Mouse (Mus musculus) thymus, postnatal 36 days (tissue): ENCODE results near the gene Gm3594.
"Not testable (repeated sequence)": the region's sequence is repeated elsewhere in the genome, so short reads cannot be mapped to it uniquely, and the experiment has no call there.

Experiments
- DNase-seq, 2 experiments: peaks; one replicate each; pipeline ENCODE4 v3.0.0; 2022; ENCODE audit warnings: mixed read lengths in 2 of 2

Gene Gm3594

DNA sequence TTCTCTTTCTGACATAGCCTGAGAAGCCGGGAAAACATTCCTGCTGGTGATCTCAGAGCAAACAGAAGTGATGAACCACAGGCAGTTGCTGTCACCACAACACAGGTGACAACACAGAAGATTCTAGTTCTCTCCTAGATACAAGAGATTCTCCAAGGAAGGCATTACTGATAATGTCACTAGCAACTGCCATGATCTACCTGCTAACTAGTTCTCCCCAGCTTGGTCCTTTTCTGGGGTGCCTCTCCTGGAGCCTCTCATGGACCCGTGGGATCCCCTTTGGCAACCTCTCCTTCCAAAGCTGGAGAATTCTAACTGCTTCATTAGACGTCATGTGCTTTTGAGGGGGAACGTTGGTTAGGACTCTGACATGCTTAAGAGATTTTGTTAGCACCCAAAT, at the start of gene Gm3594:
TSS of gene Gm3594 (minus strand) at position 101 of the 400 bp plus-strand sequence.
- not testable (repeated sequence) for DNase-seq

GRCm38 (mm10) chr14:6486331-6486730, 41.9 kb upstream of the Gm3594 start:
- DNase-seq, result not testable (repeated sequence)

DNA sequence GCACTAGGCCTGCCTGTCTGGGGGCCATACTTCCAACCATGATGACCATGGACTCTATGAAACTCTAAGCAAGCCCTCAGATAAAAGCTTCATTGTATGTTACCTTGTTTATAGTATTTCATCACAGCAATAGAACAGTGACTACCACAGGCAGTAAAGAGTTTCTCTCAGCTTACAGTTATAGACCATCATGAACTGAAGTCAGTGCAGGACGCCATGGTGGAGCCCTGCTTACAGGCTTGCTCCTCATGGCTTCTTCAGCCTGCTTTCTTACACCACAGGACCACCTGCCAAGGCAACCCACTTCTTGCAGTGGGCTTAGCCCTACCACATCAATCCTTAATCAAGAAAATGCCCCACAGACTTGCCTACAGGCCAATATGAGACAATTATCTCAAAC, 41.1 kb upstream of the Gm3594 start:
- not testable (repeated sequence) for DNase-seq

DNA sequence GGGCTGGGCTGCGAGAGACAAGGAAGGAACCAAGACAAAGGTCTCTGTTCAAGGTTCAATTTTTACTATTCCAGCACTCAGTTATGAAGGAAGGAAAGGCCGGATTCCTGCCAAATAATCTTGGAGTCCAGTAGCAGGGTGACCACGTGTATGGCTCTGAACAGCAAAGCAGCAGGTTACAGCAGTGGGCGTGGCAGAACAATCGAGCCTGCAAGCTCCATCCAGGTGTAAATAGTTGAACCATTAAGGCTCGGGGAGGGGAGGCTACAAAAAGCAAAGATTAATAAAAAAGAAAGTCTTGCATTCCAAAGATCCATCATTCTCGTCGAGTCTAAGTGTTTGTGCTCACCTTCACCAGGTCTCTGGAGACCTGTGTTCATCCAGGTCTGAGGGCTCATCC, 37.7 kb upstream of the Gm3594 start:
- DNase-seq, result not testable (repeated sequence)

DNA sequence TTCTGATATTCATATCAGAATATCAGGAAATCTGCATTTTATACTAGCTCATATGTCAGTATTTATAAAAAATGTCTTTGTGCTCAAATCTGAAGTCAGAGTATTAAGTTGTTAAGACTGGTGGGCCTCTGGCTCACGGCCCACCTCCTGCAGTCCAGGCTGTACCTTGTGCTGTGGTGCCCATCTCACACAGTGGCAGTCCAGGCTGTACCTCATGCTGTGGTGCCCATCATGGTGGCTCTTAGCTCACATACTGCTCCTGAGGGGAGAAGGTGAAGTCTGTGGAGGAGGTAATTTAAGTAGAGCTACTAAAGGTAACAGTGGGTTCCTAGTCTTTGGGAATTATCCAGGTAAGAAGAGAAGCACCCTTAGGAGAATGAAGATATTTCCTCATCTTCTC, 27.4 kb upstream of the Gm3594 start:
- DNase-seq, result not testable (repeated sequence)

DNA sequence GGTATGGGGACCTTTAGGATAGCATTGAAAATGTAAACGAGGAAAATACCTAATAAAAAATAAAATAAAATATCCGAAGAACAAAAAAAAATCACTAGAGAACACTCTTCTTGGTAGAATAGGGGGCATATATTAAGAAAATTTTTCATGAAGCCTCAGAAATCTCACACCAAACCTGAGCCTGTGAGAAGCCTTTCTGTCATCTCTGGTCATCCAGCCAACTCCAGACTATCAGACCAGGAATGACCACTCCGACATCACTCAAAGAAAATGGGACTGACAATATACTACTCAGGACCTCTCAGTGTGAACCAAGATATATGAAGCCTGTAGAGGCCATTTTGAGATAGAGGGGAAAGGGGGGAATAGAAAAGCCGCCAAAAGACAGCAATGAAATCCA, 3.6 kb downstream of the Gm3594 start:
- DNase-seq, result not testable (repeated sequence)

GRCm38 (mm10) chr14:6440206-6440605, 4.2 kb downstream of the Gm3594 start:
- not testable (repeated sequence) for DNase-seq

DNA sequence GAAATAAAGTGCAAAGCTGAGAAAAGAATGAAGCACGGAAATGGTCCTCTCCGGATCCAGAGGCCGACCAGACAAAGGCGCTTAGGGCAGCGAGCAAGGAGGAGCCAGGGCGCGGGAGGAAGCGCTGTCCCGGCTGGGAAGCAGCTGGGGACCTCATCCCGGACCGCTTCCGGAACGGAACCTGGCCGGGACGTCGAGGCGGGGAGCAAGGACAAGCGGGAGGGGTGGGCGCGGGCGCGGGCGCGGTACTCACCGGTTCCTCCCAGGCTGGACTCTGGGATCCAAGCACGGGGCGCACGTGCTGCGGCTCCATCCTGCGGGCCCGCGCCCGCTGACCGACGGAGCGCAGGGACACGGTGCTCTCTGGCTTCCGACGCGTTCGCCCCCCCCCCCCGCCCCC, 17.6 kb downstream of the Gm3594 start:
- peak; percentile 3 to 8 for DNase-seq

DNA sequence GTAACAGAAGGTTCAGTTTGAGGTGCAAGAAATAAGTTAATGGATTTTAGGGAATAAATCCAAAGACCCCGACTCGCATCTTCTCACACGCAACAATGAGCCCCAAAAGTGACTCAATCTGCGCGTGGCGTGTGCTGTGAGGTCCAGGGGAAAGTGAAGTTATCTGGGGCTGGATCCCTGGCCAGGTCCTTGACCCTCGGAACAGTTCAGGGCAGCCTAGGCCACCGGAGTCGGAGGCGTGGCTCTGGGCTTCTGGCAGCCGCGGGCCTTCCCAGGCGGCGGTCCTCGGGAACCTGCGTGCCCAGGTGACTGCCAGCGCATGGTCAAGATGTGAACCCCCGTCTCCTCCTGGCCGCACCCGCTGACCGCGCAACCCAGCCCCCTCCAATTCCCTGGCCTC, 18.1 kb downstream of the Gm3594 start:
- DNase-seq, result not testable (repeated sequence)

GRCm38 (mm10) chr14:6412382-6412781, 32.0 kb downstream of the Gm3594 start, which contains the start of gene Gm3591:
Gene Gm3591 (minus strand): TSS chr14:6412482.
- DNase-seq, result not testable (repeated sequence)

- DNase-seq, result not testable (repeated sequence)
These were observed 54.2 kb downstream of the Gm3594 start, which contains the start of gene Gm16440 for GRCm38 (mm10) chr14:6390219-6390618. Gene Gm16440 (minus strand): TSS chr14:6390319.
